Mouse (Mus musculus) T-helper 1 cell (primary cell): ENCODE data around the gene Cacna1d.

Experiments
- in situ Hi-C: fragments of 300-600 bp; cut with MboI, MseI; formaldehyde crosslinking; loops from one replicate; pipeline ENCODE4 v1.15.1; 2025; ENCODE audit warnings: high pct_unique_total_duplicates

The Cacna1d gene

DNA sequence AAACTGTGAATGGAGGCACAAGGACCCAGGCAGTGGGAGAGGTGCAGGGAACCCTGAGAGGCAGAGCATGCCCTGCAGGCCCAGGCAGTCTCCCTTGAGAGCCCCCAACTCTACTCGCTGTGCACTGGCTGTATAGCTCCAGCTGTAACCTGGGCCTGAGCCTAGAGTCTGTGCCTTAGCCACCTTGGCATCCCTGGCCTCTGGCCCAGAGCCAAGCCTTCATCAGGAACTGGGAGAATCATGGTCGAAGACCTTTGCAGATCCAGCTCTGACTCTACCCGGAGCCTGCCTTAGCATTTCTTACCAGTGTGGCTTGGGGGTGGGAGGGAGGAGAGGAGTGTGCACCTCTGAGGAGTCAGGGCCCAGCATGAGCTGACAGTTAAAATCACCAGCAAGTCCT, 322.4 kb downstream of the Cacna1d start:
- in situ Hi-C loops: no loop called here

DNA sequence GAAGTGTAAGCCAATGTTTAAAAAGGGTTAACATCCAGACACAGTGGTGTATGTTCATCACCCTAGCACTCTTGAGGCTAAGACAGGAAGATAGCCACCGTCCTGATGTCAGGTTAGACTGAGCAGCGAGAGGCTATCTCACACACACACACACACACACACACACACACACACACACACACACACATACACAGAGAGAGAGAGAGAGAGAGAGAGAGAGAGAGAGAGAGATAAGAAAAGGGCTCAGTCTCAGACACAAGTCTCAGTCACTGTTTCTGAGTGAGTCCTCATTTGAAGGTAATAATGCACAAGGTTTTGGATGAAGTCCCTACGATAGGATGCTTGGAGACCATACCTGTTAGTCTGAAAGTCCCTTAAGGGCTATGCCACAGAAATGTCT, 322.9 kb downstream of the Cacna1d start:
- in situ Hi-C loops: no loop called here

DNA sequence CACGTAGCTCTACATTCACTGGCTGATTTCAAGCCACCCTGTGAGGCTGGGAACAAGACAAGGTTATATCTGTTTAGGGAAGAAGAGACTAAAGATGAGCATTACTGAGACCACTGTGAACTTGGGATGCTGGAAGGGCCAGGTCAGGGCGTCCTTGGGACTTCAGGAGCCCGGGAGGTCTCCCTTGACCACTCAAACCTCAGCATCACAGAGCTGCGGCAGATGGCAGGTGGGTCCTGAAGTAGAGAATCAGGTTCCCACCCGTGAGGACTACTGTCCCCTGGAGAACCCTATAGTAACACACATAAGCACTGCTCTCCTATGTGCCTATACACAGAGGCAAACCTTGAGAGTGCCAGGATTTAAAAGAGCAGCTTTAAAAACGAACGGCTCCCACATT, 323.6 kb downstream of the Cacna1d start:
- in situ Hi-C loops: no loop called here

DNA sequence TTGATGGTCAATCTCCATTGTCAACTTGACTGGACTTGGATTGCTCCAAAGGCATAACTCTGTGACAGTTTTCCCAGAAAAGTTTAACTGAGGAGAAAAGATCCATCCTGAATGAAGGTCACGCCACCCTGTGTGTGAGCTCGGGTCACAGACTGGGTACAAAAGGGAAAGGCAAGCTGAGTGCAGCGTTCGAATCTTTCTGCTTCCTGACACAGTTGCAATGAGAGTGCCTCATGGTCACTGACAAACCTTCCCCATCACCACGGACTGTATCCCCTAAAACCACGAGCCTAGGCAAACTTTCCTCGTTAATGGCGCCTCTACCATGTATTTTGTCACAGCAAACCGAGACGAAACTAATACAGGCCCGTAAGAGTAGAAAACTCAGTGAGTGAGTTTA, 325.2 kb downstream of the Cacna1d start:
- in situ Hi-C loops: no loop called here

DNA sequence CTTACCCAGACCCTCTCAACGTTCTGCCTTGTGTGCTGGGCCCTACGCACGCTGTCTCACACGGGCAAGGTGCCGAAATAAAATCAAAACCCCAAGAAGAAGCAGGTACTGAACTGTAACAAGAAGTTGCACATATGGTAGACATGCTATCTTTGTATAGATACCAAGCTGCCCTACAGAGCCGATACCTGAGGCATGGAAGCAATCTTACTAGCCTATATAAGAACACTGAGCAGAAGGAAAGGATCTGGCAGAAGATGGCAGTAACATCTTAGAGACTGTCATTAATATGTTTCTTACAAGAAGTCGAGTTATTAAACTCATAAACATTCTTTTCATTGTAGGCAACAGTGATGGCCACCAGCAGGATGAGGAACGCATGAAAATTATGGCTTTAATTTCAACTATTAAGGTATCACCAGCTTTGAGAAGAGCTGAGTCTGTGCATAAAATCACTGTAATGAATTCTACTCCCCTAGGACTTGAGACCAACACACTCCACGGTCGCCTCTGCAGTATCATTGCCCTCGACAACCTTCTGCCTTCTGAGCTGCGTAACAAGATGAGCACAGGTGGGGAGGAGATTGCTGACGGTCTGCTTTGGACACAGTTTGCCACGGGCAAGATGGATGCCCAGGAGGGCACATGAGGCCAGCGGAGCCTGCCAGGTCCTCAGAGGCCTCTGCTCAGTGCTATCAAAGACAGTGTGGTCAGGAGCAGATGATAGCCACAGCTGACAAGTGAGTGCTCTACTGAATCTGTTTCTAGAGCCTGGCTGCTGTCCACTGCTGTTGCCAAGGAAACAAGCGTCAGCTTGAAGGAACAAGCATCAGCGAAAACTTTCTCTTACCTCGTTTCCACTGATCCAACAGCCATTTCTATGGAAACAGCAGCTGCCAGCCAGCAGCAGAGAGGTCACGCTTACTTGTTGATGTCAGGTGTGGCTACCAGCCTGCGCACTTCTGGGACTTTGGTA, 327.2 kb downstream of the Cacna1d start:
- in situ Hi-C loops: no loop called here

DNA sequence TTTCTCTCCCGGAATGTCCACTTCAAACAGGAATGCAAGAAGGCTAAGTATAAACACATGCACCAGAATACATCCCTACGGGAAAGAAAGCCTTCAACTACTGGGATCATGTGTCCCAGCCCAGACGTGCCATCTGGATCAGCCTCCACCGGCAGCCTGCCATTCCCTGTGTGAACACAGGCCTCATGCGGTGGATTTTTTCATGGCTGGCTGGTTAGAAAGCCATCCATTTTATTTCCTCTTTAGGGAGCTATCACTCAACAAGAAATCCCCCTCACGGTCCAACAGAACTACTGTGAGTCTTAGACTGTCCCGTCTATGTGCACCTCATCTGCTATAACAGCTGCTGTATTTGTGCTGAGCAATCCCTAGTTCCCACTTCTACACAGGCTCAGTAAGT, 343.5 kb downstream of the Cacna1d start:
- in situ Hi-C loops: no loop called here

DNA sequence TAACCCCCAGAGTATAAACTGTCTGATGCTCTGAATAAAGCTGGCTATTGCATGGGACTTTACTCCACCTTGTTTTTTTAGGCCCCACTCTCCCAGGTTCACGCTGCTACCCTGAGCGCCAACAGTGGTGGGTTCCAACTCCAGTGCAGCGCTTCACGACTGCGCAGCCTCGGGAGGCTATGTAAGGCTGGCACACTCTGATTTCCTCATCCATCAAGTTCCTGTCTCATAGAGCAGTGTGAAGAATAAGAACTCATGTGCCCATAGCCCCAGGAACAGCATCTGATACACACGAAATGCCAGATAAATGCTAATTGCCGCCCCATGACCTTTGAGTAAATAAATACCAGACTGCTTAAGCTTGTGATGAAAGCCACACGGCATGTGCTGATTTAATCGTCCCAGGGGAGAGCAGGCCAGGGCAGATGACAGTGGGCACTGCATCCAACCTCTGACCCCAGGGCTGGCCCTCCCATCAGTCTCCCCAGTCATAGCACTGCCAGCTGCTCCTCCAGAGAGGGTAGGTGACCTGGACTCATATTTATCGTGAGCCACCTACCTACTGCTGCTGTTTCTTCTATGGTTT, 352.8 kb downstream of the Cacna1d start:
- in situ Hi-C loops: no loop called here

DNA sequence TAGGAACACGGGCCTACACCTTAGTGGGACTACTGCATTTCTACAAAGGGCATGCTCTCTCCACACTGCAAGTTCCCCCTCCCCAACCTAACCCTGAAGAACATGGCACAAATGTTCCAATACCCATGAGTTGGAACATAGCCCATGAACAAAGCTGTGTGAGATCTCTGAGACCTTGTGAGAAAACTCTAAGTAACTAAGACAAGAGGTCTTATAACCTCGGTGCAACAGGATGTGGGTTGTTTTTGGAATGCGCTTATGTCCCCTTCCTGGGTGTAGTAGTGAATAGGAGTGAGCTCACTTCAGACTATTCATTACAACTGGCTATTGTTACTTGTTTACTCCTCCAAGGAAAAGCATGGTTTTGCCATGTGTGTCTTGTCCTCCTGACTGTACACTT, 353.3 kb downstream of the Cacna1d start:
- in situ Hi-C loops: no loop called here

DNA sequence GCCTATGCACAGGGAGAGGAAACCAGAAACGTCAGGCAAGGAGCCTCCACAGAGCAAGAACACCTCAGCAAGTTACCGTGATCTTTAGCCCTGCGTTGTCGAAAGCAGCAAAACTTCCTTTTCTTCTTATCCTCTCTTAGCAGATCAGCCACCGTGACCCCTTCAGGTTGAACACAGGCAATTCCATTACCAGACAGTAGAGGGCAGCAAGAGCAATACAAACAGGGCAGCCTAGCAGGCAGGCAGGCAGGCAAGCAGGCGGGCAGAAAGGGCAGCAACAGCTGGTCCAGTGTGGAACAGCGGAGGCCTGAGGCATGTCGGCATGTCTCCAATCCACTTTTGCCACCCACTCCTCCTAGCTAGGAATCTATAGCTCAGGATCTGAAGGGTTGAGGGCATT, 354.3 kb downstream of the Cacna1d start:
- in situ Hi-C loops: no loop called here

DNA sequence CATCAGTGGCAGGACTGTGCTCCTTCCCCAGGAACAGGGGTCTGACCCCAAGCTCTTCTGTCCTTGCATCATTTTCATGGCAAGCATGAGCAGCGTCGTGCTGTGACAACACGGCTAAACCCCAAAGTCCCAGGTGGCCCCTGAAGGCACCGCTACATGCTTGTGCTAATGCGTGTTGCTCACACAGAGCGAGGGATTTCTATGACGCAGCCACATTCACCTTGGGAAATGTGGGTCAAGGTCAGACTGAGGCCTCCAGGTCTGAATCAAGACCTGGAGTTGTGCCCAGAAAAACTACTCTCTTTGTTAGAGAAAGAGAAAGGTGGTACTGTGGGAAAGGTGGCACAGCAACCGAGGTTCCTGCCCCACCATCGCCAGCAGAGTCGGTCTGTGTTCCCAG, 355.9 kb downstream of the Cacna1d start:
- in situ Hi-C loops: no loop called here

DNA sequence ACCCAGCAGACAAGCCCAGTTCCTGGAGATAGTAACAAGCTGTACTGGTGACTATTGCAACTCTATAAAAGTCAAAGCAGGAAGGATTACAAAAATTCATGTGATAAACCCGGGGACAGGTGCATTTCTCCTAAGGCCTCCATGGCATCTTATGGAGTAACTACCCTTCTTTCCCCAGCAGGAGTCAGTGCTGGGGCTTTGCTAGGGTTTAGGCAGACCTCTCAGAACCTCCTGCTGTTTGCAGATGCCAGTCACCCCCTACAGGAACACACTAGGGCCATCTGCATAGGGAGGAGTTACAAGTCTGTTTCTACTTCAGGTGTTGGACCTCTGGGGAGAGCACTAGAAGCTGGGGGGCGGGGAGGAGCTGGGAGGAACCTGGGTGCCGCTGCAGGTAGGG, 357.6 kb downstream of the Cacna1d start:
- in situ Hi-C loops: loop anchor here (5.0 kb wide), 1 partner anchor 324 kb away; no protein-coding TSS in a partner anchor

DNA sequence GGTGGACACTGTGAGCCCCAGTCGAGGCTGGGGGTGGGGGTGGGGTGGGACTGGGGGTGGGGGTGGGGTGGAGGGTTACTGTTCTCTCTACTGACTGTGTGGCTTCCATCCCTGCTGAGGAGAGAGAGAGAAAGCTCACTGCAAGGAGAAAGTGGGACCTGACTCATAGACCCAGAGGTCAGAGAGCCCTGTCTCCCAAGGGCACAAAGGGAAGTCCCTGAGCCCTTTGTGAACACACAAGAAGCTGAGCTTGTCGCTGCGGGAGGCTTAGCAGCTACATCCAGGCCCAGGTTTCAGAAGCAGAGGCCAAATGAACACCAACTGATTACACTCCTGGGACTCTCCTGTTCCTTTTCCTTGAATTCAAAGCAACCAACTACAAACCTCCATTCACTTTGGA, 360.0 kb downstream of the Cacna1d start:
- in situ Hi-C loops: loop anchor here (5.0 kb wide), 1 partner anchor 326 kb away; no protein-coding TSS in a partner anchor

DNA sequence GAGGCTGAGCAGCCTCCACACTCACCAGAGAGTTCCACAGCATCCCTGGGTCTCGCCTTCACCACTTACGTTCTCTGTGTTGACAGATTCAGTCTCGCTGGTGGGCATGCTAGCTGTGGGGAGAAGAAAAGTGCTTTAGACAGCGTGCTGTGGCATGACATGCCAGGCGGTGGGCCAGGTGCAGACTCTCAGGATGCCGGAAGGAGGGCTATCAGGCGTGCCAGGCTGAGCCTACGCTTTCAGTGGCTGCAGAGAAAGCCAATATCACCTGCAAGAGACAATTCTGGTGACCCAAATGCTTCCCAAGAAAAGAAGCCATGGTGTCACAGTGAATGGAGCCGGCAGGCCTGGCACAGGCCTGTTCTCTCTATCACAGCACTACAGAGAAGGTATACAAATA, 361.2 kb downstream of the Cacna1d start:
- in situ Hi-C loops: loop anchor here (5.0 kb wide), 1 partner anchor 327 kb away; no protein-coding TSS in a partner anchor

DNA sequence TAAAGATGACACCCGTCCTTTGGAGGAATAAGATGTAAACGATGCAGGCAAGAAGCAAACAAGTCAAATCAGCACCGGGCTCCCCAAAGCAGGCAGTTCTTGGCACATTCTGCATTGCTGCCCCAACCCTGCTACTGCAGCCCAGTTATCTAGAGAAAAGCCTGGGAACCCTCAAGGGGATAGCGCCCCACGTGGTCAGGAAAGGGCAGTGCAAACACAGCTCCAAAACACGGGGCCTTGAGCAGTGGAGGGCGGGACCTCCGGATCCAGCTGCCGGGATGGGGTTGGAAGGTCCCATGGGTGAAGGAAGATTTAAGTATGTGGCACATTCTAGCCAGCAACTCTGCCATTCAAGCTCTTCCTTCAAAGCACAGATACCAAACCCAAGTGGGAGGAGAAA, 361.9 kb downstream of the Cacna1d start:
- in situ Hi-C loops: no loop called here

DNA sequence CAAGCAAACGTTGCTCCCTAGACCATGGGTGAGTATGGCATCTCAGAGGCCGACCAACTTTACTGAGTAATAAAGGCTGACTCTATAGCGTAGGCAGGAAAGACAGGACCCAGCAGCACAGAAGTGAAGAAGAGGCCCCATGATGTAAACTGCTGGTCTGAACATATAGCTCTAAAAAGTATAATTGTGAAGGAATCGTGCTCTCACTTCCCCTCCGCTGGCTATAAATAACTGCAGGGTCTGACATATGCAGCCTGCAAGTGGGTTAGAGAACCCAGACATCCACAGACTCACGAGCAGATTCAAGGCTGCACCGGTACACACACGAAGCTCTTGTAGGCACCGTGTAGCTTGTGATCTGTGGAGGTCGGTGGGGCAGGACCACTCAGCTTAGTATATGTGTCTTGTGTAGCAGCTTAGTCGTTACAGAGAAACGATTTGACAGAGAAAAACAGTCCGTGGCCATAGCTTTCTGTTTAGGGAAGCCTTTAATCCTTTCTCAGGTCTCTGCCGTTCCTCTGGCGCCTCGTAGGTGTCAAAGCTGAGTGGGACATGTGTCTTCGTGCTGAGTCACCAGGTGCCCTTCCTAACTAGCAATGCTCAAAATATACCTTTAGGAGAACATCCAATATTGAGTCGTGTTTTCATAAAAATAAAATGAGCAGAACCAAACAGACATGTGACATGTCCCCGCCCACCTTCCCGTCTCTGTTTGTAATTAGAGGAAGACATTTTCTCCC, 366.1 kb downstream of the Cacna1d start:
- in situ Hi-C loops: no loop called here

DNA sequence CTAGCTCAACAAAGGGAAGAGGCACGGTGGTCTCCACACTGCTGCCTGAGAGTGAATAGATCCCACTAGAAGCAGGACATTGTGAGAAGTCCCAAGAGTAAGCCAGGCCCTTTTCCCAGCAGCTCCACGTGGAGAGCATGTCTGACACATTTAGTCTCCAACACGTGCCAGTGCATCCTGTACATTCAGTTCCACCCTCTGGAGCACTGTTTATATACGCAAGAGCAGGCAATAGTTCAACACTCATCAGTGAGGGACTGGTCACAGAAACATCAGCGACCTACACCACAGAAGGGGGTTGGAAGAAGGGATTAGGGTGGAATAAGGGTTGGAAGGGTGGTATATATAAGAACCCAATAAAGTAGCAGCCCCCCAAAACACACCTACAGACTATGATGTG, 371.2 kb downstream of the Cacna1d start:
- in situ Hi-C loops: no loop called here

DNA sequence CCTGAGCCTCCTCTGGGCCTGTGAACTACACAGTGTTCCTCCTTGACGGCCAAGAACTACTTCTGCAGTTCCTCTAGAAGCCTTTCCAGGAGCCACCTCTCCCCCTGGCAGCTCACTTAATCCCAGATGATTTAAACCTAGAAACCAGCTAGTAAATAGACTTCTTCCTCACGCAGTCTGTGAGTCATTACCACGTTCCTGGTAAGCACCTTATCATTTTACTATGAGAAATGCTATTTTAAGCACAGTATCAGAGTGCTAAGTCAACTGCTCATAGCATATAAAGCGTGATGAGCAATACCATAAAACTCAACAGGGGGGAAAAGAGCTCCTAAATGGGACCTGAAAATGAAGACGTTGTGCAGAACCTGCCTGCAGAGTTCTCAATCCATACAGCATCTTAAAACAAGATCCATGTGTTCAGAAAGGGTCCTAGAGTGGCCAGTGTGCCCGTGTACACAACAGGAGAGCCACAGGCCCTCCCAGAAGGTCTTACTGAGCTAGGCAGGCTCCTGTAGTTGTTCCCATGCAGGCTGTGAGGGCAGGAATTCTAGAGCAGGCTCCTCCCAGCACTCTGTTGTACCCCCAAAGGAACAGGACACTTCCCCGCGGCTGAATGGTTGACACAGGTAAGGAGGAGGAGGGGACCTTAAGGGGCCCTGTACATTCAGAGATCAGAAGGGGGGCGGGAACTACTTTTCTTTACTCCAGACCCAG, 377.7 kb downstream of the Cacna1d start:
- in situ Hi-C loops: no loop called here

DNA sequence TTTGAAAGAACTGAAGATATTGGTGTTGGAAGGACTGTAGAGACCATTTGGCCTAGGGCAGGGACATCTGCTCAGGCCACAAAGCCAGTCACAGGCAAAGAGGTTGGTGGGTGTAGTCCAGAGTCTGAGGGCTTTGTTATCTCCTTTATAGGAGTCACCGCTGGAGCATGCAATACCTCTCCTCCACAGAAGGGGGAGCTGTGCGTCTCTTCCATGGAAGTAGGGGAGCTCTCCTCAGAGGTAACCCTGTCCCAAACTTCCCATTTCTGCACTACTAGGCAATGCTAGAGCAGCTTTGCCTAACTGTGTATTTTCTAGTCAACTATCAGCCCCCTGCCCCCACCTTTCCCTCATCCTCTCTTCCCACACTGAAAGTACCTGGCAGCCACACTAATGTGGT, 382.2 kb downstream of the Cacna1d start:
- in situ Hi-C loops: no loop called here

DNA sequence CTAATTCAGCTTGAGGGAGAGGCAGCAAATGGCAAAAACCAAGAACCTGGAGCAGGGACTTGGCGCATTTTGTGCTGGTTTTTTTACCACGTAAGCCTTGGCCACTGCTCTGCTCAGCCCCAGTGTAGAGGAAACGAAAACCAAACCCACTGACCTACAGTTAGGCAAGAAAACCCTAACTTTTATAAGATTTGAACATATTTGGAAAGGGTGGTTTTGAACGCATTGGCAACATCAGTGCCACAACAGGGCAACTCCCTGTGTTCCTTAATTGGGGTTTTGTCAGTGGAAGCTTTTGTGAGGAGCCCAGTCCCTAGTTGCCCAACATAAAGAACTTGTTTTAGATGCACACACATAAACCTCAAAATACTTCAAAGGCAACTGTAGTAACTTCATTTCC, 384.7 kb downstream of the Cacna1d start:
- in situ Hi-C loops: no loop called here

DNA sequence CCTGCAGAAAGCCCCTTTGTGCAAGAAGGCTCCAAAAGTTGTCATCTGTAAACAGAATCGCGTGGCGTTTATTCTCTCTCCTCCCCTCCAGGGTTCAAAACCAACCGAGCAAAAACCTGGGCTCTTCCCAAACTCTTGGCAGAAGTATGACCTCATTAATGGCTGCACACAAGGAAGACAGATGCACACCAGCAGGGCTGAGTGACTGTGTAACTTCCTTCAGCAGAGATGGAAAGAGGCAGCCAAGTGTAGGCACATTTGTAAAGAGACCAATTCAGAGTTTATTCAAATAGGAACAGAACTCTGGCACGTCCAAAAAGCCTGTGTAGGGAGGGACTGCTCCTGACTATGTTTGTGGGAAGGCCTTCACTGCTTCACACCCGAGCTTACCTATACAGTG, 385.7 kb downstream of the Cacna1d start:
- in situ Hi-C loops: no loop called here

DNA sequence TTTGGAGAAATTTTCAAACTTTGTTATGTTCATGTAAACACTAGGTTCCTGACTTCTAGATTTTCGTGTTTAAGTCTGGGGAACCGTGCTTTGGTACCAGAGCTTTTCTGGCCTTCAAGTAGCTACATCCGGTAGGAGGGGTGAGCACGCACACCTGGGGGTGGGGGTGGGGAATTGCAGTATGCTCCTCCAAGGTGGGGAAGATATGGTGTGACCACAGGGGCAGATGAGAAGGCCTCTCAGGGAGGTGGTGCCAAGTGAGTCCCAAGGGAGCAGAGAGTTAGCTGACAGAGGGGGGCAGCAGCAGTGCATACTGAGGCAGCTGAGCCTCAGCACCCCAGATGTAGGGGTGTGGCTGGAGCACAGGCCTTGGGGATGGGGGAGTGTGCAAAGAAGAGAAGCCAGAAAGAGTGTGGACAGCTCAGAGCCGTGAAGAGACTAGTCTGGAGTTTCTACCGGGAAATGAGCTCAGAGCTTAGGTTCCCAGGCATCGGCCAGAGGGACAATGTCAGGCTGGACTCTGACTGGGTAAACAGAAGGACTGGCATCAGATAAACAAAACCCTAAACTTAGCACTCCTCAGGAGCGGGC, 387.2 kb downstream of the Cacna1d start:
- in situ Hi-C loops: no loop called here
